Mouse (Mus musculus): Measurements from ENCODE around the gene C1galt1c1. TPM values are rescaled to one million over a fixed set of nuclear protein-coding genes. Genes with fewer than 3 reads are reported as not detected.

Gene C1galt1c1
- polyA plus RNA-seq, 1 experiment, result 8.0 TPM

- Histone ChIP-seq H3K27ac (ENCODE audit: control insufficient read depth, insufficient read depth, low read depth, low read length, poor library complexity) (no peak overlapping the region), H3K4me3 (replicated peaks; ENCODE audit: control insufficient read depth, low read depth, low read length) (no peak overlapping the region), H3K4me1 (ENCODE audit: control insufficient read depth, insufficient read depth, low read length) (no peaks in the 10 kb centered on the region)
- TF ChIP-seq POLR2A (IDR thresholded peaks at IDR 0.05; ENCODE audit: borderline replicate concordance, control insufficient read depth, low read depth, low read length), result no peak
- TF ChIP-seq CTCF (IDR thresholded peaks at IDR 0.05; ENCODE audit: control insufficient read depth, insufficient read depth, low read length), result no peak
- WGBS, result 44% methylated on average over 9 of the region's 9 CpGs
Observed at GRCm38 (mm10) chrX:38650404-38651039, 15.6 kb upstream of the C1galt1c1 start.

GRCm38 (mm10) chrX:38642183-38642582 lies 7.3 kb upstream of the C1galt1c1 start:
- no peak for TF ChIP-seq POLR2A (IDR thresholded peaks at IDR 0.05; ENCODE audit: borderline replicate concordance, control insufficient read depth, low read depth, low read length)
- TF ChIP-seq CTCF (IDR thresholded peaks at IDR 0.05; ENCODE audit: control insufficient read depth, insufficient read depth, low read length), result no peak
- H3K4me3 ChIP-seq (replicated peaks; ENCODE audit: control insufficient read depth, low read depth, low read length), result no peak overlapping the region
- 34% methylated on average over 4 of the region's 4 CpGs for WGBS
- peak overlapping the region; percentile 27; the same call in 1 of the 2 replicates for H3K27ac ChIP-seq (ENCODE audit: control insufficient read depth, insufficient read depth, low read depth, low read length, poor library complexity)
- H3K4me1 ChIP-seq (ENCODE audit: control insufficient read depth, insufficient read depth, low read length), result no peaks in the 10 kb centered on the region

DNA sequence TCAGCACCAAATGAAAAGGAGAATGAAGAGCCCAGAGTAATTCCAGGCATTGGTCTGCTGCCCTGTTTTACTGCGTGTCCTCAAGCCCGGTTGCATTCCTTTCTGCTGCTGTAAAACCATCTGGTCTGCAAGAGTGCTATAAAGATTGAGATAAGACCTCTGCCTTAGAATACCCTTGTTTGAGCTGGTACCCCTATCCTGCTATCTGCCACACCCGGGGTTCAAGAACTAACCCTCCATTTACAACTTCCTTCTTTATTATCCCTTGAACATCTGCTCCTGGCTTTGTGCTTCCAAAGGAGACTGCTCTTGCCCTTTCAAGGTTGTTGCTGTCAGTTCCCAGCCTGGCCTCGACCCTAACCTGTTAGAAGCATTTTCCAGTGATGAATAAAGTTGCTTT lies 6.5 kb upstream of the C1galt1c1 start:
- no peak for TF ChIP-seq CTCF (IDR thresholded peaks at IDR 0.05; ENCODE audit: control insufficient read depth, insufficient read depth, low read length)
- TF ChIP-seq POLR2A (IDR thresholded peaks at IDR 0.05; ENCODE audit: borderline replicate concordance, control insufficient read depth, low read depth, low read length), result no peak
- H3K4me3 ChIP-seq (replicated peaks; ENCODE audit: control insufficient read depth, low read depth, low read length), result no peak overlapping the region
- H3K4me1 ChIP-seq (ENCODE audit: control insufficient read depth, insufficient read depth, low read length), result no peaks in the 10 kb centered on the region
- peak overlapping the region; percentile 27 for H3K27ac ChIP-seq (ENCODE audit: control insufficient read depth, insufficient read depth, low read depth, low read length, poor library complexity)
- WGBS, result 38% methylated on average over 4 of the region's 4 CpGs

DNA sequence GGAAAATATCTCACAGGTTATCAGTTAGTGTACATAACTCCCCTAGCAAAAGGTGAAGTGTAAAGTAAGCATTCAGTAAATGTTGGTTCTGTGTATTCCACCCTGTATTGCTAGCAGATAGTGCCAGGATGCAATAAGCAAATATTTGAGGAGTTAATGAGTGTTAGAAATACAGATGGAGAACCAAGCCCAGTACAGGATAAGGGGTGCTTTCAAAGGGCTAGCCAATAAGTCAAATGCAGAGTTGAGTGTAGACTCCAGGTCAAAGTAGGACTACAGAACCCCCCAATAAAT lies 698 bp upstream of the C1galt1c1 start:
- no peak for TF ChIP-seq CTCF (IDR thresholded peaks at IDR 0.05; ENCODE audit: control insufficient read depth, insufficient read depth, low read length)
- TF ChIP-seq POLR2A (IDR thresholded peaks at IDR 0.05; ENCODE audit: borderline replicate concordance, control insufficient read depth, low read depth, low read length), result no peak
- H3K27ac ChIP-seq (ENCODE audit: control insufficient read depth, insufficient read depth, low read depth, low read length, poor library complexity), result no peak overlapping the region
- no peak overlapping the region for H3K4me3 ChIP-seq (replicated peaks; ENCODE audit: control insufficient read depth, low read depth, low read length)
- no peaks in the 10 kb centered on the region for H3K4me1 ChIP-seq (ENCODE audit: control insufficient read depth, insufficient read depth, low read length)

- peak overlapping the region; percentile 78 for H3K4me3 ChIP-seq (replicated peaks; ENCODE audit: control insufficient read depth, low read depth, low read length)
Observed at GRCm38 (mm10) chrX:38600995-38601369, 33.9 kb downstream of the C1galt1c1 start.

DNA sequence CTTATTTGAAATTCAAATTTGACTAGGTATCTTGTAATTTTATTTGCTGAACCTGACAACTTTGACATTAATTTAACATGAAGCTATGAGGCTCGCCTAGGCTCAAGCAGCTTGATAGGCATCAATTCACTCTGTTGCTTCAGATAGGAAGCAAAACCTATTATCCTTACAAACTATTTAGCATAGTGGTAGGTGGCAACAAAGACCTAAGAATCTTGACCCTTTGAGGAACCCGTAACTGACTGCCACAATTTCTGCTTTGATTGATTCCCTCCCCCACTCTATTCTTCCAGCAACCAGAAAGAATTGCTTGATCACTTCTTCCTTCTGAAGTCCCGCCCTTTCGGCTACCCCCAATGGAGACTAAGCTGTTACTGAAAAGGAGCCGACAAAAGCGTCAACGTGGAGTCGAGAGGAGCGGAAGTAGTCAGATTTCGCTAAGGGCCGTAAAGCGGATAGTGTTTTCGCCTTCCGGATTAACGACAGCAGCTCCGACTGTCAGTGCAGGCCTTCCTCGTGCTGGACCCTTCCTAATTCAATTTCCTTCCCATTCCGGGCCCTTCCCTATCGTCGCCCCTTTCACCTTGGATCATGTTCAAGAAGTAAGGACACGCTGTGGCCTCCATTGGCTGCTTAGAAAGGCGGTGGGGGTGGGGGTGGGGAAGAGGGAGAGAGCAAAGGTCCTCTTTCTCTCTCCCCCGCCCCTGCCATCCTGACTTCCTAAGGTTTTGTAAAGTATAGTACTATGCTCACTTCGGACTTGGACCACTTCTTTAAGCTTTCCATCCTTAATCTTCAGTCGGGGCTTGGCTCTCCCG lies 34.5 kb downstream of the C1galt1c1 start, which contains the start of gene Mcts1:
TSS of gene Mcts1 (plus strand) at position 402 of the 818 bp plus-strand sequence.
- no peak for TF ChIP-seq POLR2A (IDR thresholded peaks at IDR 0.05; ENCODE audit: borderline replicate concordance, control insufficient read depth, low read depth, low read length)
- TF ChIP-seq CTCF (IDR thresholded peaks at IDR 0.05; ENCODE audit: control insufficient read depth, insufficient read depth, low read length), result no peak
- Histone ChIP-seq H3K4me3 (replicated peaks; ENCODE audit: control insufficient read depth, low read depth, low read length) (peak within 1 kb of the TSS; percentile 78), H3K27ac (ENCODE audit: control insufficient read depth, insufficient read depth, low read depth, low read length, poor library complexity) (peak within 1 kb of the TSS; percentile 73), H3K4me1 (ENCODE audit: control insufficient read depth, insufficient read depth, low read length) (no peaks in the 10 kb centered on the region)
- 7% methylated on average over 26 of the region's 26 CpGs for WGBS

More at GRCm38 (mm10) chrX:38600995-38601369, 33.9 kb downstream of the C1galt1c1 start:
- no peak for TF ChIP-seq POLR2A (IDR thresholded peaks at IDR 0.05; ENCODE audit: borderline replicate concordance, control insufficient read depth, low read depth, low read length)
- no peak for TF ChIP-seq CTCF (IDR thresholded peaks at IDR 0.05; ENCODE audit: control insufficient read depth, insufficient read depth, low read length)
- 15% methylated on average over 3 of the region's 3 CpGs for WGBS
- H3K27ac ChIP-seq (ENCODE audit: control insufficient read depth, insufficient read depth, low read depth, low read length, poor library complexity), result no peak overlapping the region; the same call in 1 of the 2 replicates
- H3K4me1 ChIP-seq (ENCODE audit: control insufficient read depth, insufficient read depth, low read length), result no peaks in the 10 kb centered on the region

DNA sequence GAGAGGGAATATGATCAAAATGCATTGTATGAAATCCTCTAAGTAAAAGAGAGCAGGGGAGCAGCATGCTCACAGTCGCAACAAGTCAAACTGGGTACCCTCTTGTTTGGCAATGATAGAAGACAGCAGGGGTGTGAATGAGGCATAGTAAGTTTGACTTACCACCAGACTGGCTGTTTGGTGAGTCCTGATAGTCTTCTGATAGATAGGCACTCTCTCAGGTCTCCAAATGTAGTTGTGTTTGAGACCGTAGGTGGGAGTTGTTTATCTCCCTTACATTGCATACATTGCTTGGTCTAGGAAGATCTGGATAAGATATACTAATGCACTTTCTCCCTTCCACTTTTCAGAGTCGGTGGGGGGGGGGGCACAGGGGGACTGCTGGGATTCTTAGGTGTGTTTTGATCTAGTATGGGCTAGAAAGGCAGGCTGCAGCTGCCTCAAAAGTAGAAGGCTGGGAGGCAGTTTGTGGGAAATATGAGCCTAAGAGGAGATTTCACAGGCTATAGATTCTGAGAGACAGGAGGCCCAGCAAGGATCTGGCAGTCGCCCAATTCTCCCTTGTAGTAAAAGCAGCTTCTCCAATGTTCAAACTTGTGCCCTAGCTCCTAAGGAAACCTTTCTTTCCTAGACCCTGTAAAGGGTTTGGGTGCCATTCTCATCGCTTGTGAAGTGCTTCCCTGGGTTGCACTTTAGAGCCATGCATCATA lies 41.6 kb downstream of the C1galt1c1 start:
- no peak for TF ChIP-seq CTCF (IDR thresholded peaks at IDR 0.05; ENCODE audit: control insufficient read depth, insufficient read depth, low read length)
- no peak for TF ChIP-seq POLR2A (IDR thresholded peaks at IDR 0.05; ENCODE audit: borderline replicate concordance, control insufficient read depth, low read depth, low read length)
- WGBS, result 69% methylated on average over 5 of the region's 5 CpGs
- H3K4me3 ChIP-seq (replicated peaks; ENCODE audit: control insufficient read depth, low read depth, low read length), result no peak overlapping the region
- no peaks in the 10 kb centered on the region for H3K4me1 ChIP-seq (ENCODE audit: control insufficient read depth, insufficient read depth, low read length)
- H3K27ac ChIP-seq (ENCODE audit: control insufficient read depth, insufficient read depth, low read depth, low read length, poor library complexity), result no peak overlapping the region

DNA sequence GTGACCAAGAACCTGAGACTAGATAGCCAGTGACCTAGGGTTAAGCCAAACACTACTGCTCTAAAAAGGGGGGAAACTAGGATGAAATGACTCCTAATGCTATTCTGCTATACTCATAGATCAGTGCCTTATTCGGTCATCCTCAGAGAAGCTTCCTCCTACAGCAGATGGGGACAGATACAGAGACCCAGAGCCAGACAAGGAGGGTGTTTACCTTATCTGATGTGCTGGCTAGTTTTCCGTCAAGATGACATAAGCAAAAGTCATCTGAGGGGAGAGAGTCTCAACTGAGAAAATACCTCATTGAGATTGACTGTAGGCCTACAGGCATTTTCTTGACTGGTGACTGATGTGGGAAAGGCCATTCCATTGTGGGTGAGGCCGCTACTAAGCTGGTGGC lies 43.1 kb downstream of the C1galt1c1 start:
- no peaks in the 10 kb centered on the region for H3K4me1 ChIP-seq (ENCODE audit: control insufficient read depth, insufficient read depth, low read length)
- H3K4me3 ChIP-seq (replicated peaks; ENCODE audit: control insufficient read depth, low read depth, low read length), result no peak overlapping the region
- WGBS, result 73% methylated on average over 3 of the region's 3 CpGs
- H3K27ac ChIP-seq (ENCODE audit: control insufficient read depth, insufficient read depth, low read depth, low read length, poor library complexity), result no peak overlapping the region
- no peak for TF ChIP-seq POLR2A (IDR thresholded peaks at IDR 0.05; ENCODE audit: borderline replicate concordance, control insufficient read depth, low read depth, low read length)
- TF ChIP-seq CTCF (IDR thresholded peaks at IDR 0.05; ENCODE audit: control insufficient read depth, insufficient read depth, low read length), result no peak

Data from bone marrow, adult 2 months (tissue).